Mouse (Mus musculus): Measurements from ENCODE around the gene Tmem11. TPM values are rescaled to one million over a fixed set of nuclear protein-coding genes. Genes with fewer than 3 reads are reported as not detected.
"Not testable (repeated sequence)": the region's sequence is repeated elsewhere in the genome, so short reads cannot be mapped to it uniquely, and the experiment has no call there.

The Tmem11 gene
- polyA plus RNA-seq, 1 experiment, result 63.5 TPM

DNA sequence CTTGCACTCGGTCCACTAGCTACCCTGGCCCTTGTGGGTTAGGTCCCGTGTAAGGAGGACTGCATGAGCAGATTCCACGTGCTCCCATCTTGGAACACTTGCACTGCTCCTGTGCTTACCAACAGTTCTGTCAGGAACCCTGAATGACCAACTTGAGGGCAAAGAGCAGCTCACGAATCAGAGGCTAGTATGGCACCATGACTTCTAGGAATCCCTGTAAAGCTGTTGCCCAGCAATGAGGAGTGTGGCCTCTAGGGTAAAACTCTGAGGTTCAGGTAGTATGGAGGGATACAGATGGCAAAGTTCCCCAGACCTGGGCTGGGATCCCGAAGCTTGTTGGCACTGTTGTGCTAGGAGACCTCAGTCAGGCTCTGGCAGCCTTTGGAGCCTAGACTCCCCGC is 24.6 kb upstream of the Tmem11 start:
- no peak overlapping the region for H3K27ac ChIP-seq (replicated peaks; ENCODE audit: low read depth, low read length)
- H3K4me3 ChIP-seq (ENCODE audit: insufficient read depth, low read depth, low read length), result no peak overlapping the region
- peaks cover 17% of the 10 kb centered on the region; the same call in 1 of the 2 replicates for H3K4me1 ChIP-seq (ENCODE audit: control insufficient read depth, insufficient read depth, insufficient read length, low read length)

DNA sequence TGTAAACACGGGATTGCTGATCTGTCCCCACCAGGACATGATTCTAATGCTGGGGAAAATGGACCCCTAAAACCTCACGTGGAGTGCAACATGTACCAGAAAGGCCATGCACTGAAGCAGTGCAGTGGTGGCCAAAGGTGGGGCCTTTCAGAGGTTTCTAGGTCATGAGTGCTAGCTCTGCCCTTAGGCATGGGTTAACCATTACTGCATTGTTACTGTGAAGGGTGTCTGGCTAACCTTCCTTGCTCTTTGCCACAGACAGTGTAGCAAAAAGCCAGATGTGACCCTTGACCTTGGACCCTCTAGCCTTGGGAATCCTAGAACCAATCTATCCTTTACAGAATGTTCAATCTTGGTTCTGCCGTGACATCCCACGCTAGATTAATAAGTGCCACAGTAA is 23.4 kb upstream of the Tmem11 start:
- H3K27ac ChIP-seq (replicated peaks; ENCODE audit: low read depth, low read length), result no peak overlapping the region
- peaks cover 17% of the 10 kb centered on the region; the same call in 1 of the 2 replicates for H3K4me1 ChIP-seq (ENCODE audit: control insufficient read depth, insufficient read depth, insufficient read length, low read length)
- no peak overlapping the region for H3K4me3 ChIP-seq (ENCODE audit: insufficient read depth, low read depth, low read length)

DNA sequence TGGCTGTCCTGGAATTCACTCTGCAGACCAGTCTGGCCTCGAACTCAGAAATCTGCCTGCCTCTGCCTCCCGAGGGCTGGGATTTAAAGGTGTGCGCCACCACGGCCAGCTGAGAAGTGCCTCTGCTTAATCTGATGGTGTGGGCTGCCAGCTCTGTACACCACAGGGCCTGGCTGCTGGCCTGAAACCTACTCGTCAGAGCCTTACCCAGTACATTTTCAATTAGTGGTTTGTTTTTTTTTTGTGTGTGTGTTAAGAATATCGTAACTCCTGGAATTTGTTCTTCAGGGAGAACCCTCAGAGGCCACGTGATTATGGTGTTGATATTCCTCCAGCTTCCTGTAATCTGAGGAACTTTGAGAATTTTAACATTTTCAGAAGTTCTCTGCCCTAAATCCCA is 22.9 kb upstream of the Tmem11 start:
- Histone ChIP-seq H3K4me3 (ENCODE audit: insufficient read depth, low read depth, low read length) (no peak overlapping the region), H3K27ac (replicated peaks; ENCODE audit: low read depth, low read length) (no peak overlapping the region), H3K4me1 (ENCODE audit: control insufficient read depth, insufficient read depth, insufficient read length, low read length) (peaks cover 17% of the 10 kb centered on the region; the same call in 1 of the 2 replicates)

DNA sequence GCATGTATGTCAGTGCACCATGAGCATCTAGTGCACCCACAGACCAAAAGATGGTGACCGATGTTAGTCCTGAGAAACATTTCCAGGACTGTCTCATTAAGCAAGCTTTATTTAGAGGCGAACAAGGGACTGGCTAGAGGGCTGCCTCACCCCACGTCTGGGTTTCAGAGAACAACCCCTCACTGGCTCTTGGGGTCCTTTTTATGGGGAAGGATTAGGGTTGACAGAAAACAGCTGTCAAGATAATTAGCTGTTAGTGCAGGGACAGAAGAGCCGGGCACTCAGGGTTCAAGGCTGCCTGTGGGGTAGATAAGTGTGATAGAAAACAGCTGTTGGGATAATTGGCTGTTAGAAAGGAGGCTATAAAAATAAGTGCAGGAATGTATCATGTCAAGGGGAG is 16.8 kb upstream of the Tmem11 start:
- Histone ChIP-seq H3K27ac (replicated peaks; ENCODE audit: low read depth, low read length) (no peak overlapping the region), H3K4me1 (ENCODE audit: control insufficient read depth, insufficient read depth, insufficient read length, low read length) (no peaks in the 10 kb centered on the region), H3K4me3 (ENCODE audit: insufficient read depth, low read depth, low read length) (no peak overlapping the region)

DNA sequence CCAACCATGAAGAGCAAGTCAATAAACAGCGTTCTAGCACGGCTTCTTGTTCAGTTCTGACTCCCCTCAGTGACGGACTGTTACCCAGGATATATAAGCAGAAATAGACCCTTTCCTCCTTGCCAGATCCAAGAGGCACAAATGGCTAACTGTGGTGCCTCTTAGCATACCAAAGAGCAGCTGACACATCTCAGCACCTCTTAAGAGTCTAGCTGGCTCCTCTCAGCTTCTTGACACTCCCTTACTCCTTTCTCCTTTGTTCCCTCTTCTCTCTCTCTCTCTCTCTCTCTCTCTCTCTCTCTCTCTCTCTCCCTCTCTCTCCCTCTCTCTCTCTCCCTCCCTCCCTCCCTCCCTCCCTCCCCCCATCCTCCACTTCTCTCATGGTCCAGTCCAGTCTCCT is 11.7 kb upstream of the Tmem11 start:
- Histone ChIP-seq H3K27ac (replicated peaks; ENCODE audit: low read depth, low read length) (no peak overlapping the region), H3K4me3 (ENCODE audit: insufficient read depth, low read depth, low read length) (no peak overlapping the region), H3K4me1 (ENCODE audit: control insufficient read depth, insufficient read depth, insufficient read length, low read length) (0 out of 2 replicates have a peak, but pooled peaks cover 2% of the 10 kb centered on the region)

GRCm38 (mm10) chr11:60890286-60890685 is 11.2 kb upstream of the Tmem11 start:
- H3K4me1 ChIP-seq (ENCODE audit: control insufficient read depth, insufficient read depth, insufficient read length, low read length), result 0 out of 2 replicates have a peak, but pooled peaks cover 2% of the 10 kb centered on the region

DNA sequence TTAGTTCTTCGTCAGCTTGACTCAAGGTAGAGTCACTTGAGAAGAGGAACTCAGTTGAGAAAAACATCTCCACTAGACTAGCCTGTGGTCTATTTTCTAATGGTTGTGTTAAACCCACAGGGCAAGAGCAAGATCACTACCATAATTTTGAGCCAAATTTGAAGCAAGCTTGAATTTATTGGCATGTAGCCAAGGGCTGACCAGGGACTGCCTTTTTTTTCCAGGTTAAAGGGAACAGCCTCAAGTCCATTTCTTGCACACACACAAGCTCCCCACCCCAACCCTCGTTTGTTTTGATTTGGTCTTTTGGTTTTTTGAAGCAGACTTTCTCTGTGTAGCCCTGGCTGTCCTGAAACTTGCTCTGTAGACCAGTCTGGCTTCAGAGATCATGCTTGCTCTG is 10.8 kb upstream of the Tmem11 start:
- H3K4me3 ChIP-seq (ENCODE audit: insufficient read depth, low read depth, low read length), result no peak overlapping the region
- H3K27ac ChIP-seq (replicated peaks; ENCODE audit: low read depth, low read length), result no peak overlapping the region
- H3K4me1 ChIP-seq (ENCODE audit: control insufficient read depth, insufficient read depth, insufficient read length, low read length), result 0 out of 2 replicates have a peak, but pooled peaks cover 2% of the 10 kb centered on the region

More at GRCm38 (mm10) chr11:60890286-60890685, 11.2 kb upstream of the Tmem11 start:
- H3K27ac ChIP-seq (replicated peaks; ENCODE audit: low read depth, low read length), result no peak overlapping the region
- no peak overlapping the region for H3K4me3 ChIP-seq (ENCODE audit: insufficient read depth, low read depth, low read length)

GRCm38 (mm10) chr11:60886986-60887385 is 7.9 kb upstream of the Tmem11 start:
- H3K27ac ChIP-seq (replicated peaks; ENCODE audit: low read depth, low read length); H3K4me1 ChIP-seq (ENCODE audit: control insufficient read depth, insufficient read depth, insufficient read length, low read length); H3K4me3 ChIP-seq (ENCODE audit: insufficient read depth, low read depth, low read length): not testable (repeated sequence)

DNA sequence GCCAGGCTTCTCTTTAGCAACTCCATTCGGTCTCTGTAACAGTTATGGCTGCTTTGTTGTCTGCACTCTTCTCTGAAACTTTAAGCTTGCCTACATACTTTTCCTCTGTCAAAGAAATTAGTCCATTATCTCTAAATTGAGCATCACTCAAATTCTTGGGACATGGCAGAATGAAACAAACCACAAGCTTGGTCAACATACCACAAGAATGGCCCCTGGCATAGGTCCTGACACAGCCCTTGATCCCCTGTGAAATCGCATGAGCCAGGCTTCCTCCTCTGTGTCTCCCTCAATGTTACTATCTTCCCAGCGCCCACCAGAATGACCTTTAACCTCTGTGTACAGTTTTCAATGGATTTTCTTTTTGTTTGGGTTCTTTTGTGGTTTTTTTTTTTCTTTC is 3.3 kb upstream of the Tmem11 start:
- Histone ChIP-seq H3K4me3 (ENCODE audit: insufficient read depth, low read depth, low read length) (no peak overlapping the region), H3K4me1 (ENCODE audit: control insufficient read depth, insufficient read depth, insufficient read length, low read length) (no peaks in the 10 kb centered on the region), H3K27ac (replicated peaks; ENCODE audit: low read depth, low read length) (no peak overlapping the region)

DNA sequence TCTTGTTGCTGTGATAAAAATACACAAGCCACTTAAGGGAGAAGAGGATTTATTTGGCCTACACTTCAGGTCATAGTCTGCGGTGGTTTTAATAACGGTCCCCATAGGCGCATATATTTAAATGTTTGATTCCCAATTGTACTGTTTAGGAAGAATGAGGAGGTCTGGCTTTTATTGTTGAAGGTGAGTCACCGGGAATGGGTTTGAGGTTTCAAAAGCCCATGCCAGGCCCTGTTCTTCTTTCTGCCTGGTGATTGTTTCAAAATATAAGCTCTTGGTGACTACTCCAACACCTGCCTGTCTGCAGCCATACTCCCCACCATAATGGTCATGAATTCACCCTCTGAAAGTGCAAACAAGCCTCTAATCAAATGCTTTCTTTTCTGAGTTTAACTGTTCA is 1.5 kb upstream of the Tmem11 start:
- no peak overlapping the region for H3K4me3 ChIP-seq (ENCODE audit: insufficient read depth, low read depth, low read length)
- peaks cover 12% of the 10 kb centered on the region for H3K4me1 ChIP-seq (ENCODE audit: control insufficient read depth, insufficient read depth, insufficient read length, low read length)
- no peak overlapping the region for H3K27ac ChIP-seq (replicated peaks; ENCODE audit: low read depth, low read length)

- Histone ChIP-seq H3K4me1 (ENCODE audit: control insufficient read depth, insufficient read depth, insufficient read length, low read length) (peaks cover 18% of the 10 kb centered on the region), H3K27ac (replicated peaks; ENCODE audit: low read depth, low read length) (peak overlapping the region; percentile 98), H3K4me3 (ENCODE audit: insufficient read depth, low read depth, low read length) (peak overlapping the region; percentile 82)
Measured at GRCm38 (mm10) chr11:60879423-60879822, 351 bp upstream of the Tmem11 start.

DNA sequence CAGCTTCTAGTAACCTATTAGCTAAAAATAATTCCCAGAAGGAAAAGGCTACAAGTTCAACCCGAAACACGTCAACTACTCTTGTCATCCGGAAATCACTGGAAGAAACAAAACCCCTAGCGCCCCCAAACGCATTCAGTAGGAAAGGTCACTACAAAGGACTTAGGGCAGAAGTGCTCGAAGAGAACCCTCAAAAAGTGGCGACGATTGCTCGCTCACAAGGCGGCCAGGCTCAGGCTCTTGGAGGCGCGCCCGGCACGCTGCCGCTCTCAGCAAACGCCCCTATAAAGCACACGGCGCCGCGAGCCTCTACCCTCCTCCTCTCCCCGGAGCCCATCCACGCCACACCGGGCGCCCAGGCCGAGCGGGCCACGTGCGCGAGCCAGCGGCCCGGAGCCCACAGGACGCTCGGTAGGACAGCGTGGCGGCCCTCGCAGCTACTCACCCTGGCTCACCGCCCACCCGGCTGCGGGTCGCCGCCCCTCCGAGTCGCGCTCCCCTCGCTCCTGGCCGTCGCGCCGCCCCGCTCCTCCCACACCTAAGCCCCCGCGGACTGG is 938 bp downstream of the Tmem11 start:
- H3K27ac ChIP-seq (replicated peaks; ENCODE audit: low read depth, low read length), result peak overlapping the region; percentile 89
- peak overlapping the region; percentile 82 for H3K4me3 ChIP-seq (ENCODE audit: insufficient read depth, low read depth, low read length)
- H3K4me1 ChIP-seq (ENCODE audit: control insufficient read depth, insufficient read depth, insufficient read length, low read length), result peaks cover 22% of the 10 kb centered on the region

GRCm38 (mm10) chr11:60873101-60873500 is 6.0 kb downstream of the Tmem11 start:
- H3K4me1 ChIP-seq (ENCODE audit: control insufficient read depth, insufficient read depth, insufficient read length, low read length), result peaks cover 32% of the 10 kb centered on the region
- 0 out of 2 replicates have a peak overlapping the region, but pooled peaks have one; percentile 0 for H3K27ac ChIP-seq (replicated peaks; ENCODE audit: low read depth, low read length)
- H3K4me3 ChIP-seq (ENCODE audit: insufficient read depth, low read depth, low read length), result no peak overlapping the region

- H3K4me3 ChIP-seq (ENCODE audit: insufficient read depth, low read depth, low read length), result no peak overlapping the region
- H3K27ac ChIP-seq (replicated peaks; ENCODE audit: low read depth, low read length), result no peak overlapping the region
- H3K4me1 ChIP-seq (ENCODE audit: control insufficient read depth, insufficient read depth, insufficient read length, low read length), result peaks cover 39% of the 10 kb centered on the region
Measured at GRCm38 (mm10) chr11:60871409-60871808, 7.7 kb downstream of the Tmem11 start.

GRCm38 (mm10) chr11:60869471-60869870 is 9.6 kb downstream of the Tmem11 start:
- peaks cover 45% of the 10 kb centered on the region for H3K4me1 ChIP-seq (ENCODE audit: control insufficient read depth, insufficient read depth, insufficient read length, low read length)
- not testable (repeated sequence) for H3K27ac ChIP-seq (replicated peaks; ENCODE audit: low read depth, low read length); H3K4me3 ChIP-seq (ENCODE audit: insufficient read depth, low read depth, low read length)

GRCm38 (mm10) chr11:60867904-60868303 is 11.2 kb downstream of the Tmem11 start:
- peaks cover 42% of the 10 kb centered on the region for H3K4me1 ChIP-seq (ENCODE audit: control insufficient read depth, insufficient read depth, insufficient read length, low read length)
- peak overlapping the region; percentile 25; the same call in 1 of the 2 replicates for H3K27ac ChIP-seq (replicated peaks; ENCODE audit: low read depth, low read length)
- no peak overlapping the region for H3K4me3 ChIP-seq (ENCODE audit: insufficient read depth, low read depth, low read length)

Measured in brown adipose tissue, adult 24 weeks (tissue).